Mouse (Mus musculus) testis, adult 2 months (tissue): ENCODE data around the gene Kcnc4.

Experiments used
- CTCF ChIP-seq: fragments of 200-500 bp; IDR thresholded peaks from 2 replicates; pipeline ENCODE4 v1.5.1; 2012; ENCODE audit warnings: low read depth, mild to moderate bottlenecking, inconsistent platforms, low read length, moderate library complexity; ENCODE audit not compliant: control insufficient read depth, insufficient read depth, insufficient replicate concordance
- POLR2A ChIP-seq: fragments of 200-500 bp; IDR thresholded peaks from 2 replicates; pipeline ENCODE4 v1.6.1; 2012; ENCODE audit warnings: low read depth, mild to moderate bottlenecking, inconsistent platforms, low read length, moderate library complexity; ENCODE audit not compliant: control insufficient read depth

- TF ChIP-seq CTCF (peak; percentile 95), POLR2A (no peak)
Observed at GRCm38 (mm10) chr3:107472198-107472597, 12.8 kb upstream of the Kcnc4 start.
